Mouse (Mus musculus): ENCODE results near the gene Mtfp1.
A peak's percentile ranks its signal among the peaks of the same experiment; 100 is the strongest.
"Not testable (repeated sequence)": the region's sequence is repeated elsewhere in the genome, so short reads cannot be mapped to it uniquely, and the experiment has no call there.

The Mtfp1 gene

DNA sequence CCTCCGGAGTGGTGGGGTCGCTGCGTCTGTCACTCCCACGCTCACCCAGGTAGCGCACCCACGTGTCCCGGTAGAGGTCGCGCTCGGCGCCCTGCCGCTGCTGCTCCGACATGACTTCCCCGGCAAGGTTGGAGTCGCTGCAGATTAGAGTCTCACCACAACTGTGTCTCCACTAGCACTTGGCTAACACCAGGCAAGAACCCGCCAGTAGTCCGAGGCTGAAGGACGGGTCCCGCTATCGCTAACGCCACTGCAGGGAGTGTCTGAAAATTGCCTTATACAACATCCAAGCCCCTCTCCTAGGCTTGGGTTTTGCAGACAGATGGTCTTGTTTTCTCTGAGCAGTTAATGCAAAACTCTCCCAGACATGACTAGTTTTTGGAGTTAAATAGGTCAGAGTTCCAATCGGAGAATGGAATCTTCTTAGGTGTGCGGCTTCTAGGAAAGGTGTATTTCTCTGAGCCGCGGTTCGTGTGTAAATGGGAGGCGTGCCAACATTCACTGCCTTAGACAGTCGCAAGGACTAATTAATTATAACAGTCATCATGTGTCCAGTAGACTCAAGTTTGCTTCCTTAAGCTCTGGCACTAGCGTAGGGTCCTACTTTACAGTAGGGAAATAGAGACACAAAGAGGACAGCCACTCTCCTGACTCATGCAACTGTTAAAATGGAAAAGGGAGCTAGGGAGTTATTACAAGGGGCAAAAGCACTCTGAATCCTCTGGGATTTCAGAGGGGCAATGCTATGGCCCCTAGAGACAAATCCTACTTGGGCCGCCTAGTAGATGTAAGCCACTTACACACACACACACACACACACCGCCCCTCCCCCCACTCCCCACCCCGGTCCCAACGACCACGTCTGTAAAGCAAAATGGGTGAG, at the start of gene Mtfp1:
Mtfp1 (minus strand) TSS at position 275 of the 883 bp plus-strand sequence.
- DNase-seq (ENCODE audit: low spot score in 2 of 2): no peak

DNA sequence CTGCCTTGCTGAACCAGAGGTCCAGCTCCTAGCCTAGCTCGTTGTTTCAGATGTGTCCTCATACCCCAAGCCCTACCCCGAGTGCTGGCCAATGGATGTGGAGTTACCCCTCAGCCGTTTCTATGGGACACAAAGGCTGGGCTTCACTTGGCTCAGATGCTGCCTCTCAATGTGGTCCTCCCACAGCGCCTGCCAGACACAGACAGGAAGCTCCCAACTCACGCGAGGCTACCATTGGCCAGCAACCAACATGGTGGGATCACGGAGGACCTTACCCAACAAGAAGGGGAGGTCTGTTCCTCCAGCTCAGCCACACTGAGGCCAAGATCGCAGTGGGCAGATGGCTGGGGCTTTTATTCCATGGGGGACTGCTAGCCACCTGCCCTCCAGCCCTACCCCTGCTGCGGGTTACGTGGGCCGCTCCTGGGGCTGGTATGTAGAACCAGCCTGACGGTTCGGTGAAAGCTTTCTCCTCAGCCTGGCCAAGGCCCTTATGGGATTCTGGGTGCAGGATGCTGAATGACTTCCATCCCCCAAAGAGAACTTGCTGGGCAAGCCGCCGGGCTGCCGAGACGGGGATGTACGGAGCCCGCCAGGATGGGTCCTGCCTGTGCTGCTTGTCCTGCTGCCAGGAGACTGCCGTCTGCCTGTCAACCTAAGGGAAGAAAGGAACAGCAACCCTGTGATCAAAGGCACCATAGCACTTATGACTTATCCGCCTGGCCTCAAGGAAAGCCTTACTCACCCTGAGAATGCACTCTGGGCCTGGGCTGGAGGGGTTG, 48.2 kb upstream of the Mtfp1 start:
- no peak for DNase-seq (ENCODE audit: low spot score in 2 of 2)

DNA sequence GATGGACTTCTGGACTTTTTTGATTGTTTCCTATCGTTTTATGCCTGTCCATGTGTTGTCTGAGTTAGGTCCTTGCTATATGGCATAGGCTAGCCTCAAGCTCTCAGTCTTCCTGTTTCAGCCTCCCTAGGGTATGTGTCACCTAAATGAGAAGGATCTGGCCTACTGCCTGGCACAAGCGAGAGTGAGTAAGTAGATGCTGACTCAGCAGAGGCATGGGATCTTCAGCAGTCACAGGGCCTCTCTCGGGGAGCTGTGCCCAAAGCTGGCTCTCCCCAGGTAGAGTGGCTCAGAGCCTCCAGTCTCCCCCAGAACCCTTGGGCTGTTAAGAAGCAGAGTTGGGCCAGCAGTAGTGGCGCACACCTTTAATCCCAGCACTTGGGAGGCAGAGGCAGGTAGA, 47.1 kb upstream of the Mtfp1 start:
- no peak for DNase-seq (ENCODE audit: low spot score in 2 of 2)

DNA sequence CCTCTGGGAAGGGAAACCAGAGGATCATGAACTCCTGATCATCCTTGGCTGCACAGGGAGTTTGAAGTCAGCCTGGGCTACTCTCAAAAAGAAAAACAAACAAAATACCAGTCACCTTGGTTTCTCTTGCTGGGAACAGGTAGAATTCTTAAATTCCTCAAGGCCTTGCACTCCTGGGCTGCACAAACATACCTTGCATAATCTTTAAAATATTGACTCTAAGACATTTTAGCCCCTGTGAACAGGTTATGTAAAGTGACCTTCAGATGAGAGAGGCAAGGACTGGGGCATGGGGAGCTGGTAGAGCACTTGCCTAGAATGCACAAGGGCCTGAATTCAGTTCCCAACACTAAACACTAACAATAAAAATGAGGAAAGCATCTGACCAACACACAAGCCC, 46.3 kb upstream of the Mtfp1 start:
- DNase-seq (ENCODE audit: low spot score in 2 of 2): no peak

DNA sequence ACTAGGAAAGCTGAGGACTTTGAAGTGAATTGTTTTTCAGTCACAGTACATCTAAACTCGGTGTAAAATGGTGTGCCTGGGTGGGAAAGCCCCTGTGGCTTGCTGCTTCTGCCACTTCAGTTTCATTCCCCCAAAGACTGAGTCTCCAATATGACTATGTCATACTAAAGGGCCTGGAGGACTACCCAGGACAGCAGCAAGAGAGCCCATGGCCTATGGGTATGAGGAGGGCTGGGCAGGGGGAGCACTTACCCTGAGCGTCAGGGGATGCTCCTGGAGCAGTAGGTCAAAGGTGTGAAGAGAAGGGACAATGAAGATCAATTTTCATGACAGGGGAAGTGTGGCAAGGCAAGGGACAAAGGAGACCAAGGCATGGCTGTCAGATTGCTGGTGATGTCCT, 43.7 kb upstream of the Mtfp1 start:
- no peak for DNase-seq (ENCODE audit: low spot score in 2 of 2)

DNA sequence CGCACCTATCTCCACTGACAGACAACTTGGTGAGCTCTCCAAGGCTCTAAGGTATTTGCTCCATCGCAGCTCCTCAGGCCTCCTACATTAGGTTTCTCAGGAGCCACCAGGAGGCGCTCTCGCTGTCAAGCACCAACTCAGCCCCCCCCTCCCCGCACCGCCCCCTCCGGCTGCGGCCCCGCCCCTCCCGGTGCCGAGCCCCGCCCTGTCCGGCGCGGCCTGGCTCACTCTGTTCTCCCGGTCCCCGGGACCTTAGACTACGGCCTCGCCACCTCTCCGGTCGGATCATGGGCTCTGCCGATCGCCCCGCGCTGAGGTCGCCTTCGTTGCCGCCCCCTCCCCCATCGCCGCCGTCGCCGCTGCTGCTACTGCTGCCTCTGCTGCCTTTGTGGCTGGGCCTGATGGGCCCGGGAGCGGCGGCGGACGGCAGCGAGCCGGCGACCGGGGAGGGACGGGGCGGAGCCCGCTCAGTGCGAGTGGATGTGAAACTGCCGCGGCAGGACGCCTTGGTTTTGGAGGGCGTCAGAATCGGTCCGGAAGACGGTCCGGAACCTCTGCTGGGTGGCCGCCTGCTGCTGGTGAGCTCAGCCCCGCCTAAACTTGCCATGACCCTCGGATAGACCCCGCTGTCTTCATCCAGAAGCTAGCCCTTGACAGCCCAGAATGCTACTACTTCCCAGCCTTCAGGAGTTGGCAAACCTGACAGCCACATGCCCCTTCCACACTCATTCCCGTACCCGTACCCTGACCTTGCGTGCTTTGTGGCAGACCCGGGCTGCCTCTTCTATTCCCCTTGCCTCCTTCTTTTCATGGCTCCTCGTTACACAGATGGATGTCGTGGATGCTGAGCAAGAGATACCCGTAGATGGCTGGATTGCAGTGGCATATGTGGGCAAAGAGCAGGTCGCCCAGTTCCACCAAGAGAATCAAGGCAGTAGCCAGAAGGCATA, 40.0 kb upstream of the Mtfp1 start, which contains the start of gene Rnf215:
Rnf215 (plus strand) TSS at position 217 of the 950 bp plus-strand sequence.
- DNase-seq (ENCODE audit: low spot score in 2 of 2): peak; percentile 84 to 85

DNA sequence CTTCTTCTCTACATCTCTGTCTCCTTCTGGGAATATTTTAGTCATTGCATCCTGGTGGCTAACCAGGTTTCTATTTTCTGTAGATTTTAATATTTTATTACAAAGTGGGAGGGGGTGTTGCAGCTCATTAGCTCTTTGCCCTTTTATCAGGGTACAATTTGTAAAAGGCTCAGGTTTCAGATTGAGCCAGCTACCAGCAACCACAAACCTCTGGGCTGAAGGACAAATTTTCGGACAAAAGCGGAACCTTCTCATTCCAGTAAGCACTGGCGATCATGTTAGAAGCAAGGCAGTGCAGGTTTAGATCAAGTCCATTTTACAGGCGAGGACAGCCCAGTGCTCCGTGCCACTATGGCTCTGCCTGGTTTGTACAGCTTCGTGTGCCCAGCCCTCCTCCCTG, 39.2 kb upstream of the Mtfp1 start:
- DNase-seq (ENCODE audit: low spot score in 2 of 2): no peak

DNA sequence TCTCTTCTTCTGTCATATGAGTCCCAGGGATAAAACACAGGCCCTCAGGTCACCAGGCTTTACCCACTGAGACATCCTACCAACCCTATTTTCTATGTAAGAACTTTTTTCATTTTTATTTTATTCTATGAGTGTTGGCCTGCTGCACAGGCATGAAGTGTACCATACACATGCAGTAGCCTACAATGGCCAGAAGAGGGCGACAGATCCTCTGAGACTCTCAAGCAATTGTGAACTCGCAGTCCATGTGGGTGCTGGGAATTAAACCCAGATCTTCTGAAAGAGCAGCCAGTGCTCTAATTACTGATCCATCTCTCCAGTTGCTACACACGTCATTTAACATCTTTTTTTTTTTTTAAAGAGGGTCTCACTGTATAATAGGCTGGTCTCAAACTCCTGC, 38.2 kb upstream of the Mtfp1 start:
- no peak for DNase-seq (ENCODE audit: low spot score in 2 of 2)

DNA sequence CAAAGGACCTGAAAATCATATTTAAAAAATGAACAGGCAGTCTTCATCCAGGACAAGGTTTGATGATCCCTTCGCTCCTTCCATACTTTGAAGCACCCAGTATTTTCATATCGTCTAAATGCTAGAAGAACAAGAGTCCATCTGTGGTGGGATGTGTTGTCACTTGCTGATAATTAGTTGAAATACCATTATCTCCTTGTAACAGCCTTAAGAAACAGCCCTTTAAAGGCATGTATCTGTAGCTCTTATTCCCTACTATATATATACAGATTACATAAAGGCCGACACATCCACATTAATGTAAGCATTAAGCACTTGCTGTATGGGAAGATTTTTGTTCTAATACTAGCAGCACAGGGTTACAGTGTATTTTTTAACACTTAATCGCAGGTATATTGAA, 33.2 kb upstream of the Mtfp1 start:
- not testable (repeated sequence) for DNase-seq (ENCODE audit: low spot score in 2 of 2)

DNA sequence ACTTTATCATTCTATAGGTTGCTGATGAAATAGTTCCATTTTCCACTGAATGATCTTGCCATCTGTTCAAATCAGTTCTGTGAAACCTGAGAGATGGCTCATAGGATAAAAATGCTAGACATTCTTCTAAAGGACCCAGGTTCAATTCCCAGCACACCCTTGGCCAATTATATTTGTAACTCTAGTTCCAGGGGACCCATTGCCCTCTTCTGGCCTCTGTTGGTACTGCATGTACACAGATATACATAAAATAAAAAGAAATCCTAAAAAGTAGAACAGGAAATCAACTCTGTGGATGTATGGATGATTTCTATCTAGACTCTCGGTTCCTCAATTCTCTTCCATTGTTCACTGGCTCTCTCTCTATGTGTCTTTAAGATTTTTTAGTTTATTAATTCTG, 31.8 kb upstream of the Mtfp1 start:
- no peak for DNase-seq (ENCODE audit: low spot score in 2 of 2)

DNA sequence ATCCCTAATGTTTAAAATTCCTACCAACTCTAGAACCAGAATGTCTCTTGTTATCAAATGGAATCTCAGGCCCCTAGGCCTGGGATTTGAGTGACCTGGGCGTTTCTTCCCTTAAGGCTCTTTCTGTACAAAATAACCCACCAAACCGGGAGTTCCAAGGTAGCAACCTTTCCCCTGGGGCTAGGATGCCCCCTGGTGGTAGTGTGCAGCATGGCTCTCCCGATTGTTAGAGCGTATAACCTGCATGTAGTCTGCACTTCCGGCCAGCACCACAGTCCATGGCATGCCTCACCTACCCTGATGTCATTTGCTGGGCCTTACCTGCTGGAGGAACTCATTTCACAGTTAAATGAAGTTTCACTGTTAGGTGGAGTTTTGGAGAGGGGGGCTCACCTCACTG, 28.7 kb upstream of the Mtfp1 start:
- DNase-seq (ENCODE audit: low spot score in 2 of 2): peak in 1 of 2 experiments; percentile 40

DNA sequence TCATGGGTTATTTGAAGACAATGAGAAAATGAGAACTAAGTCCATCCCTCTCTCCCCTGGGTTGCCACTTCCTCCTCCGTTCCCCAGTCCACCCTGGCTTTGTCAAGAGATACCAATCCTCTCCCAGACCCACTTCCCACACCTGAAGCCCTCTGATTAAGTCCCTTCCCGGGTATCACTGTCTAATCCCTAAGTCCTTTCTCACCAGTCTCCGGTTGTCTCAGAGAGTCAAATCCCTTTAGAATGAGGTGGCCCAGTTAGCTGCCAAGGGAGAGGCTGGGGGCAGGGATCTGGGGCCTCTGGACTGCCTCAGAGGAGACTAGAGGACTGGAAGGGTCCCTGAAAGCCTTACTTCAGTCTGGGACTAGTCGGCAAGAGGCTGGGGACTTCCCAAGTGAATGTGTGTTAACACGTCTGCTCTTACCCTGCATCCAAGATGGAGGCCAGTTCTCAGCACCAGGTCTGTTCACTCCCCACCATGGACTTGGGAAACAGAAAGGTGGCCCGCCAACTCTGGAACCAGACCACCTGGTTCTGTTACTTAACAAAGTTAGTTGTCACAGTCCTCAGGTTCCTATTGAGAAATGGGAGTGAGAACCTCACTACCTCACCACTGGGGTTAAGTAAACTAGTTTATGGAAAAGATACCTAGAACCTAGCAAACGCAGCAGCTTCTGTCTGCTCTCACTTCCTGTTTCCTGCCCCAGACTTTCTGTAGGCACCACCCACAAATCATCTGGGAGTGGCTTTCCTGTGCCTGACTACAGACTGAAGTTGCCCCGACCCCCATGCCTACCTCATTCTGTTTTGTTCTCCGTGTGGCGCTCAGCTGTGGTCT, 27.7 kb upstream of the Mtfp1 start, which contains the start of gene Sec14l2:
Sec14l2 (minus strand) TSS at position 674 of the 838 bp plus-strand sequence.
- DNase-seq (ENCODE audit: low spot score in 2 of 2): no peak

DNA sequence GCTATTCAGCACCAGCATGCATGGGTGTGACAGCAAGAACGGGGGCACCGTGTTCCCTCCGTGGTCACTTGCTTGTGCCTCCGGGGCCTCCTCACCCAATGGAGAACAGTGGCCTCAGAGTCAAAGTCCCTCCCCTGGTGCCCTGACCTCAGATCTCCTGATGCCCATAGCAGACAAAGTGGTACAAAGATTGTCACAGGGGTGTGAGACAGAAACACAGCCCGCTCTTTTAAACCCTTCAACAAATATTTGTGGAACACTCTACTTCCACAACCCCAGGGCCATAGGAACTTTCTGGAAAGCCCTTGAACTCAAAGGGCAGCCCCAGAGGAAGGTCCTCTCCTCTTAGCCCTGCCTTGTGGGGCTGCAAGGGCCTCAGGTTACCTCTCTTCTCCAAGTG, 27.0 kb upstream of the Mtfp1 start:
- no peak for DNase-seq (ENCODE audit: low spot score in 2 of 2)

DNA sequence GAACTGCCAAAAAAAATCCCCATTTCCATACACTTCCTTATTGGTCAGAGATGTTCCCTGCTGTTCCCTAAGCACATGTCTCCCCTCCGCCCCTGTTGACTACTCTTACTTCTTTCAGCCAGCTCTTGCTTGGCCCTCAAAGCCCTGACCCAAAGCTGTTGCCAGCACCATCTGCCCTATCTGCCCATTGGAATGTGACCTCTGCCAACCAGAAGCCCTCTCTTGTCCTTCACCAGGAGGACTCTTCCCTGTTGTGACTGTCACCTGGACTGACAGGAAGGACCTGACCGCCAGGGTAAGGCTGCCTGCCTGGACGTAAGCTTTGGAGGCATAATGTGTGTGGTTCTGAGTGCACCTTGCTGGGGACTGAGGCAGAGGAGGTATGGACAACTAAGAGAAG, 26.4 kb upstream of the Mtfp1 start:
- DNase-seq (ENCODE audit: low spot score in 2 of 2): no peak

DNA sequence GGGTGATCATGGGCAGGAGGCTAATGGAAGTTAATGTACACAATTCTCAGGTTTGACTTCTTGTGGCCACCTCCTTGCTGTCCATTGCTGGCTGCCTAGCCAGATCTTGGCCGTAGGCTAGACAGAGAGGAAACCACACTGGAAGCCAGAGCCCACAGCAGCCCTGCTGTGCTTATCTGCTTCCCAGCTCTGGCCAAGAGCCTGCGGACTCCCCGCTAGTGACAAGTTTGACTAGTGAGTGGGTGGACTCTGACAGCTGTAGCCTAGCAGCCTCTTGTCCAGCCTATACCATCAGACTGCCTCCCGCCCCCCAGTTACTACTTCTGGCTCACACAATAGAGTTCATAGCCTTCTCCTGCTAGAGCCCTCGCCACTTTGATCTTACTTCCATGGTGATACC, 24.4 kb upstream of the Mtfp1 start:
- no peak for DNase-seq (ENCODE audit: low spot score in 2 of 2)

DNA sequence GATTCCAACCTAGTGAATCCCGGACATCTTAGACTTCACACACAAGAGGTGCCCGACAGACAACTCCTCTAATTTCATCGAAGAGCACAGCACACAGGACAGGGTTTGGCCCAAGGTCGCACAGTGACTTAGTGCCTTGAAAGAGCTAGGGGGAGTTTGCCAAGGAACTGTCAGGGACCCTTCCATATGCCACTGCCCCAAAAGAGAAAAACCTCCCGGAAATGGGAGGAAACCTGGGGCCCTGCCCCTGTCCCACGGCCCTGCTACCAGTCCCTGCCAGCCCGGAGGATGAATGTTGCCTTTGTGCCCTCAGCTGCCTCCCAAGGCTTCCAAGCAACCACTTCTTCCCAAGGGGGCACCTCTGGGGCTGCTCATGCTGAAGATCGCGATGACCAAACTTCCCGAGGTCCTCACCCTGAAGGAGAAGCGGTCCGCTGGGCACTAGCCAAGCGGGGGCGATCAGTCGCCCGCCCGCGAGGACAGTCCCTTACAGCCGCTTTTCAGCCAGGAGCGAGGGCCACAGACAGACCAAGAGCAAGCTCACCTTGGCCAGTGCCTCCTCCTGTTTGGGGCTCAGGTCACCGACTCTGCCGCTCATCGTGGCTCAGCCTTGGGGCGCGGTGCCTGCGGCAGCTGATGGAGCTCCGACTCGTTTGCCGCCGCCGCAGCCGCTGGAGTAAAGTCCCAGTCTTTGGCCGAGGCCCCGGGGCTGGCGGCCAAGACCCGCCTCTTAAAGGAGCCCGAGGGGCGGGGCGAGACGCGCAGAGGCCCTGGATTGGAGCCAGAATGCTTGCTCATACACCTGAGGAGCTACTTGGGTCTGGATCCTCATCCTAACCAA, 23.1 kb upstream of the Mtfp1 start:
- peak; percentile 80 for DNase-seq (ENCODE audit: low spot score in 2 of 2)

DNA sequence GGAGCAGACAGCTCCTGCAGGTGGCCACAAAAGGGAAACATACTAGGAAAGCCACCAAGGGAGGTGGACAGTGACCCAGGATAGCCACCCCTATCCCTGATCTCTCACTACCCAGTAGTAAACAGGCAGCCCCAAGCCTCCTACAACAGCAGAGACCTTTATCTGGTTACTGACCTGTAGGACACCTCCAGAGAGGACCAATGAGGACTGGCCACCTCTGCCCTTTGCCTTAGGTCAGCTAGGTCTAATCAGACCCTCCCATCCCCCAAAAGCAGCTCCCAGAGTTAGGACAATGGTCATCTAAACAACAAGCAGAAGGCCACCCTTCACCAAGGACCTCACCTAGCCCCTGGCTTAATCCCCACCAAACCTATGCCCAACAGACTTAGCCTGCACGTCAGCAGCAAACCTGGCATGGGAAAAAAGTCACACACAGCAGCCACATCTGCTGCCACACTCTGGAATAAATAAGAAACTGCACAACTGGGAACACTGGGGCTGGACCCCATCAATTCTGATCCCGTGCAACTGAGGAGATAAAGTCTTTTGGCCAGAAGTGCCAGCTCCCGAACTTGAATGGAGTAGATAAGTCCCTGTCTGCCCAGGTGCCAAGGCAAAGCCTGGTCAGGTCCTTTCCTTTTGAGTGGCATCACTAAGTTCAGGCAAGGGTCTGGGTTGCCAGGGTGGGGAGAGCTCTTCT, 22.3 kb upstream of the Mtfp1 start:
- DNase-seq (ENCODE audit: low spot score in 2 of 2): no peak

DNA sequence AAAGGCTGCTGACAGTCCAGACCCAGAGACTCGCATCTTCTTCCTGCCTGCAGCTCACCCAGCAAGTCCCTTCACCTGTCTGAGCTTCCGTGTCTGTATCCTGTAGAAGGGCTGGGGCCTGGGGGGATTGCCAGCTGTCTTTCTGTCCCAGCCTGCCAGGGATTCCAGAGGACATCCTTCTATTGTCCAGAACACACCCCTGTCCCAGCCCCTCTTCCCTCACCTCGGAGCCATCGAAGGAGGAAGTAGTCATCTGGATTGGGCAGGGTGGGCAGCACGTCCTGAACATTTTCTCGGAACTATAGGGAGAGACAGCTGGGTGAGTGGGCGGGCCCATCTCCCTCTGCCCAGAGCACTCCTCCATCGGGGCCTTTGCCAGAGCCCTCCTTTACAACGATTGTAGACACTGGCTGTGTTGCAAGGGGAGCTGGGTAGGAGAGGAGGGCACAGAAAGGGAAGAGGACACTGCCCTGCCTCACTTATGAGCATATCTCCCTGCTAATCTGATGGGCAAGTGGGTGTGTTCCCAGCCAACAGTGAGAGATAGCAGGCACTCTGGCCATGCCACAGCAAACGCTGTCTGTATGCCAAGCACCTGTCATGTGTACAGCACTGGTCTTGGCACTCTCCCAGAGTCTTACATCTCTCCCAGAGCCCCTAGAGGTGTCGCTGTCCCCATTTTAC, 21.4 kb upstream of the Mtfp1 start:
- DNase-seq (ENCODE audit: low spot score in 2 of 2): no peak

DNA sequence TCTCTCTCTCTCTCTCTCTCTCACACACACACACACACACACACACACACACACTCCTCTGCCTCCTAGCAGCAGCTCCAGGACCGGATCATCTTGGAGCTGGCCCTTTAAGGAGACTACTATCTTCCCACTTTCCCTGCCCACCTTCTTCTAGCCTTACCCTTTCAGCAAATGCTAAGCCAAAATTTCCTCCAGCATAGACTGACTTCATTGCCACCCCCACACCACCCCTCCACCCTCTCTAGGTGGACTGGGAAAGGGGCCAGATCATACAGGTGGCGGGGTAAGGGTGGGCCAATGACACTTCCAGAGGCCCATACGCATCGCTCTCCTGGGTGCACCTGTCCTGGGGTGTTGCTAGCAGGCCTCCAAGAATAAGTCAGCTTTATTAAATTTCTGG, 20.2 kb upstream of the Mtfp1 start:
- no peak for DNase-seq (ENCODE audit: low spot score in 2 of 2)

Measured in frontal cortex, postnatal 36 days (tissue).